Mouse (Mus musculus): ENCODE data around the gene Proser3. TPM values are rescaled to one million over a fixed set of nuclear protein-coding genes. Genes with fewer than 3 reads are reported as not detected.
A peak's percentile ranks its signal among the peaks of the same experiment; 100 is the strongest.

Gene Proser3
- 8.2 and 8.5 TPM in 2 replicates for polyA plus RNA-seq (2015; fragmentation: Nextera tagmentation; extraction: Ambion mirVana)

DNA sequence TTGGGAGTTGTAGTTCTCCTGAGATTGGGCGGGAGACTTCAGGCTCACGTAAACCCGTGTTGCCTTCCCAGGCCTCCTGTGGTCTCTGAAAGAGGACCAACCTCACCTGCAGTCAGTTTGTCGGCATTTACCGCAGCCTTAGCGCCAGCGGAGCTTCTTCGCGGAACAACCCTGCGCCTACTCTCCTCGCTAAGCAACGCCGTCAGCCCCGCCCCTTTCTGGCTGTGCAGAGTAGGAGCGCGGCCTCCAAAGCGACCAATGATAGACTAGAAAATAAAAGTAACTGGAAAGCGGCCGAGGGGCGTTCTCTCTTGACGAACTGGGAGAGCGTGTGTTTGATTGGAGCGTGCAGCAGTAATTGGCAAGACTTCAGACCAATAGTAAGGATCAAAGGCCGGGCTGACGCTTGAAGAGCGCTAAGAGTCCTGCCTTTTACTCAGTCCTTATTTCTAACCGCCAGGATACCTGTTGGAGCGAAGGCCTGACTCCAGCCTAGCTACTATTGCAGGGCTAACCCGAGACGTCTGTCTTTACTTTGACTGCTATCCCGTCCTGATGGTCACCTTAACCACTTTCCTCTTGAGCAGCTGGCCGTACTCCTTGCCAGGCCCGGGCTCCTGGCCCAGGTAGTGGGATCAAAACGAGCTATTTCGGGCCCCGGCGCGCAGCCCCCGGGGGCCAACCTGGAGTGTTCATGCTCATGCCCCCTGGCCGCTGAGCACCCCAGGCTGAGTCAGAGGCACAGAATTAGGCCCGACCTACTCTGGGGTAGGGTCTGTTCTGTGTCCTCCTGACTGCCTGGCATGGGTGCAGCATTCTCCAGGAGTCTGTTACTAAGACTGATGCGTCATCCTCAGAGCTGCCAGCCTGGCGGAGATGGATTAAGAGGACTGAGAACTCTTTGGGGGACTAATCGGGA, at the start of gene Proser3, which contains the start of gene Hspb6:
Gene Proser3, minus strand, starts transcription at position 198 of the 919 bp plus-strand sequence.
Gene Hspb6, plus strand, starts transcription at position 77 of the 919 bp plus-strand sequence.
- peak within 1 kb of the TSS; percentile 88 for H3K4me2 ChIP-seq (ENCODE audit: low read length)
- peak; percentile 96 for ATAC-seq
- WGBS, result under 1% methylated on average over 44 of the region's 44 CpGs
- no peaks in the 10 kb centered on the region for H3K27me3 ChIP-seq (ENCODE audit: control insufficient read depth, insufficient read depth, low read depth, low read length)
- peak within 1 kb of the TSS; percentile 54 for H3K4me3 ChIP-seq (ENCODE audit: low read depth, low read length)
- peak within 1 kb of the TSS; percentile 65 for H3K9ac ChIP-seq (ENCODE audit: low read depth, low read length)
- peaks cover 19% of the 10 kb centered on the region for H3K36me3 ChIP-seq (ENCODE audit: control insufficient read depth, insufficient read depth, low read length)
- peaks cover 11% of the 10 kb centered on the region for H3K4me1 ChIP-seq (ENCODE audit: control insufficient read depth, insufficient read depth, low read length)
- H3K27ac ChIP-seq (ENCODE audit: low read length), result peak within 1 kb of the TSS; percentile 93
- H3K9me3 ChIP-seq (replicated peaks; ENCODE audit: control insufficient read depth, low read length, poor library complexity, severe bottlenecking), result no peaks in the 10 kb centered on the region

DNA sequence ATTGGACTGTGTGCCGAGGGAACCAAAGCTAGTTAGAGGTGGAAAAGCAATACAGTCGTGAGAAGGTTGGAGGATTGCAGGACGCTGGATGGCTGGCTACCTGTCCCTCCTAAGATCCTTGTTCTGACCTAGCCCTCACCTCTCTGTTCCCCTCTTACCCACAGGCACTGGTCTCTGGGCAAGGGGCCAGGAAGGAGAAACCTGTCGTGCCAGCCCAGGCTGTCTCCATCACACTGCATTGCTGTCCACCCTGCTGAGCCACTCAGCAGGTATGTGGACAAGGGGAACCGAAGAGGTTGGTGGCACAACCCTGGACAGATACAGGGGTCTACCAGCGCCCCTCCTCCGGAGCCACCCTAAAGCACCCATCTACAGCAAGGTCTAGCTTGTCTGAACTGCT, 48.6 kb upstream of the Proser3 start:
- H3K36me3 ChIP-seq (ENCODE audit: control insufficient read depth, insufficient read depth, low read length), result no peaks in the 10 kb centered on the region
- no peak overlapping the region for H3K4me3 ChIP-seq (ENCODE audit: low read depth, low read length)
- no peaks in the 10 kb centered on the region for H3K27me3 ChIP-seq (ENCODE audit: control insufficient read depth, insufficient read depth, low read depth, low read length)
- no peak; the same call in 1 of the 2 replicates for ATAC-seq
- H3K4me2 ChIP-seq (ENCODE audit: low read length), result no peak overlapping the region; the same call in 1 of the 2 replicates
- H3K4me1 ChIP-seq (ENCODE audit: control insufficient read depth, insufficient read depth, low read length), result peaks cover 4% of the 10 kb centered on the region; the same call in 1 of the 2 replicates
- 76% methylated on average over 7 of the region's 7 CpGs for WGBS
- H3K9me3 ChIP-seq (replicated peaks; ENCODE audit: control insufficient read depth, low read length, poor library complexity, severe bottlenecking), result no peaks in the 10 kb centered on the region
- H3K27ac ChIP-seq (ENCODE audit: low read length), result no peak overlapping the region
- no peak overlapping the region for H3K9ac ChIP-seq (ENCODE audit: low read depth, low read length)

DNA sequence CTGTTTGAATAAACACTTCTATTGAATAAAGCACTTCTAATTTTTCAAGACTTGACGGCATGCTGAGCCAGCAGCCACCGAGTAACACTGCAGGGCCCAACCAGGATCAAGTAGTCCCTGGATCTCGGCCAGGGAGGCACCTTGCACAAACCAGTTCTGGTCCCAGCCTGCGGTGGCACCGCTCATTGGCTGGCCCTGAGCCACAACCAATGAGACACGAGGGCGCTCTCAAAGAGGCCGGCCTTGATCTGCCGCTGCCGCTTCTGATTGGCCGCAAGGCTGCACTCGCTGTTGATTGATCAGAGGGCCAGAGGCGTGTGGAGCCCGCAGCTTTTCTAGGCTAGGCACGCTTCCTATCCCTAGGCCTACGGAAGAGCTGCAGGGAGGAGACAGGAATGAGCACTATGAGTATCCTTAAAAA, 47.8 kb upstream of the Proser3 start:
- ATAC-seq, result peak; percentile 98
- Histone ChIP-seq H3K4me3 (ENCODE audit: low read depth, low read length) (no peak overlapping the region), H3K36me3 (ENCODE audit: control insufficient read depth, insufficient read depth, low read length) (no peaks in the 10 kb centered on the region), H3K9ac (ENCODE audit: low read depth, low read length) (no peak overlapping the region), H3K9me3 (replicated peaks; ENCODE audit: control insufficient read depth, low read length, poor library complexity, severe bottlenecking) (no peaks in the 10 kb centered on the region), H3K4me1 (ENCODE audit: control insufficient read depth, insufficient read depth, low read length) (peaks cover 4% of the 10 kb centered on the region; the same call in 1 of the 2 replicates), H3K27ac (ENCODE audit: low read length) (no peak overlapping the region), H3K4me2 (ENCODE audit: low read length) (peak overlapping the region; percentile 32), H3K27me3 (ENCODE audit: control insufficient read depth, insufficient read depth, low read depth, low read length) (no peaks in the 10 kb centered on the region)
- under 1% methylated on average over 16 of the region's 16 CpGs for WGBS

DNA sequence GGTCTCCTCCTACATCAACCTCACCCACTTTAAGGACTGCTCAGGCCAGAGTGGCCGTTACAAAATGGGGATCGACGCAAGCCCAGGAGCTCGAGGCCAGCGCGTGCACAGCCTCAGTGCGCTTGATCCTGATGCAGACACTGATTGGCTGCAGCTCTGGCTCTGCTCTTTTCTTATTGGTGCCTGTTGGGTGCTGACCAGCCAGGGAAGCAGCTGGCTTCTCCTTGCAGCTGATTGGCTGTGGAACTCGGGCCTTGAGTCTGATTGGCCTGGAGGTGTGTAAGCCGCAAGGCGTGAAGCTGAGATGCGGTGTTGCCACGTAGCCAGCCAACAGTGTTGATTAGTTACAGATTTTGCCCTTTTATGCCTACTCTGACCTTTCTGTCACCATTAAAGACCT, 46.7 kb upstream of the Proser3 start, which contains the start of gene Zbtb32:
Gene Zbtb32, minus strand, starts transcription at position 124 of the 400 bp plus-strand sequence.
- Histone ChIP-seq H3K9me3 (replicated peaks; ENCODE audit: control insufficient read depth, low read length, poor library complexity, severe bottlenecking) (no peaks in the 10 kb centered on the region), H3K4me2 (ENCODE audit: low read length) (peak within 1 kb of the TSS; percentile 32), H3K4me3 (ENCODE audit: low read depth, low read length) (no peak within 1 kb of the TSS), H3K27ac (ENCODE audit: low read length) (no peak within 1 kb of the TSS), H3K36me3 (ENCODE audit: control insufficient read depth, insufficient read depth, low read length) (no peaks in the 10 kb centered on the region), H3K4me1 (ENCODE audit: control insufficient read depth, insufficient read depth, low read length) (peaks cover 4% of the 10 kb centered on the region; the same call in 1 of the 2 replicates), H3K9ac (ENCODE audit: low read depth, low read length) (no peak within 1 kb of the TSS), H3K27me3 (ENCODE audit: control insufficient read depth, insufficient read depth, low read depth, low read length) (no peaks in the 10 kb centered on the region)
- 95% methylated on average over 12 of the region's 12 CpGs for WGBS
- no peak for ATAC-seq

DNA sequence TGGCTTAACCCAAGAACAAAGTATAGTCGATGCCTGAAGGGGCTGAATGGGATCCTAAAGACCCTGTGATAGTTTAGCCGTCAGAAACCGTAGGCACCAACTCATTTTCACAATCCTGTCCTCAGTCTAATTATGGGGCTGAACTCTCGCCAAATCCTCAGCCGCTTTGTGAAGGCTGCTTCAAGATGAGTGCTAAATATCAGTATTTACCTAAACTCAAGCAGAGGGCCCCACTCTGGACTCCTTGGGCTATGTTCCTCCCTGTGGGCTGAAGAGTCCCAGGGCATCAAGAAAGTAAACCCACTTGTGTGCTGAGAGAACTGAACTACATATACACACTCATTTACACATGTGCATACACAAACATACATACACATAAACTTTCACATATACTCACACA, 44.7 kb upstream of the Proser3 start:
- Histone ChIP-seq H3K9ac (ENCODE audit: low read depth, low read length) (no peak overlapping the region), H3K27me3 (ENCODE audit: control insufficient read depth, insufficient read depth, low read depth, low read length) (no peaks in the 10 kb centered on the region), H3K36me3 (ENCODE audit: control insufficient read depth, insufficient read depth, low read length) (no peaks in the 10 kb centered on the region), H3K4me2 (ENCODE audit: low read length) (no peak overlapping the region), H3K27ac (ENCODE audit: low read length) (no peak overlapping the region), H3K4me1 (ENCODE audit: control insufficient read depth, insufficient read depth, low read length) (peaks cover 4% of the 10 kb centered on the region; the same call in 1 of the 2 replicates), H3K9me3 (replicated peaks; ENCODE audit: control insufficient read depth, low read length, poor library complexity, severe bottlenecking) (no peaks in the 10 kb centered on the region), H3K4me3 (ENCODE audit: low read depth, low read length) (no peak overlapping the region)
- ATAC-seq, result no peak
- 69% methylated on average over 5 of the region's 5 CpGs for WGBS

DNA sequence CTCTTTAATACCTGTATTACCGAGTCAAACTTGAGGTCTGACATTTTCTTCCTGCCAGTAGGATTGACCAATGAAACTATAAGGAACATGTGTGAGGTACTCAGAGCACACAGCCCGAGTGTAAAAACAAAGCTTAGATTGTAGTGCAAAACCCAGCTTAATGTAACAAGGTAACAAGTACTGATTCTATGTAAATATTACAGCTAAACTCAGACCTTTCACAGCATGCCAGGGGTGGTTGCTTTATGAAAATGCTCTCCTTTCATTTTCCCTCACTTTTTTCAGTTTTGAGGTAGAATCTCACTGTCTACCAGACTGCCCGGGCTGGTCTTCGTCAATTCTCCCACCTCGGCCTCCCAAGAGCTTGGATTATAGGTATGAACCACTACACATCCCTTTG, 44.0 kb upstream of the Proser3 start:
- H3K36me3 ChIP-seq (ENCODE audit: control insufficient read depth, insufficient read depth, low read length), result no peaks in the 10 kb centered on the region
- ATAC-seq, result no peak
- no peak overlapping the region for H3K27ac ChIP-seq (ENCODE audit: low read length)
- no peak overlapping the region for H3K4me2 ChIP-seq (ENCODE audit: low read length)
- no peak overlapping the region for H3K4me3 ChIP-seq (ENCODE audit: low read depth, low read length)
- 86% methylated on average over 5 of the region's 5 CpGs for WGBS
- H3K27me3 ChIP-seq (ENCODE audit: control insufficient read depth, insufficient read depth, low read depth, low read length), result no peaks in the 10 kb centered on the region
- peaks cover 4% of the 10 kb centered on the region; the same call in 1 of the 2 replicates for H3K4me1 ChIP-seq (ENCODE audit: control insufficient read depth, insufficient read depth, low read length)
- no peaks in the 10 kb centered on the region for H3K9me3 ChIP-seq (replicated peaks; ENCODE audit: control insufficient read depth, low read length, poor library complexity, severe bottlenecking)
- no peak overlapping the region for H3K9ac ChIP-seq (ENCODE audit: low read depth, low read length)

DNA sequence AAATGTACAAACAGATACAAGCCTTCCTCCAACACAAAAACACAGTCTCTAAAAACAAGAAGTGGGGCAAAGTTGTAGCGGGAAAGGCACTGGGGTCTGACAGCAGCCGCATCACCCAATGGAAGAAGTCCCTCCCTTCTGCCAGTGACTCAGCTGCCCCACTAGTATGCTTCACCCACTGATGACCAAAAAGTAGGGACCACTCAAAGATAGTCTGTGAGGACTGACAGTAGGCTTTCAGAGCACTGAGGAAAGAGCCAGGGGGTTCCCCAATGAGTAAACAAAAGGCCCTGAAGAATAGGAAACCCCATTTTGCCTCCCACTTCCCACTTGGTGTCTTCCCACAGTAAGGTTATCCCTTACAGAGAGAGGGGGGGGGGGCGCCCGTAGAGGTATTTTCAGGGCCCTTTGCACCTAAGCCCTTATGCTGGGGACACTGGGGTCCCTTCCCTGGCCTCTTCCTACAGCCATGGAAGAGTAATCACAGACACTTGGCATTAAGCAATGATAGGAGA, 42.5 kb upstream of the Proser3 start:
- no peak for ATAC-seq
- Histone ChIP-seq H3K9ac (ENCODE audit: low read depth, low read length) (no peak overlapping the region), H3K36me3 (ENCODE audit: control insufficient read depth, insufficient read depth, low read length) (no peaks in the 10 kb centered on the region), H3K4me2 (ENCODE audit: low read length) (no peak overlapping the region), H3K9me3 (replicated peaks; ENCODE audit: control insufficient read depth, low read length, poor library complexity, severe bottlenecking) (no peaks in the 10 kb centered on the region), H3K4me3 (ENCODE audit: low read depth, low read length) (no peak overlapping the region), H3K27me3 (ENCODE audit: control insufficient read depth, insufficient read depth, low read depth, low read length) (no peaks in the 10 kb centered on the region), H3K27ac (ENCODE audit: low read length) (no peak overlapping the region), H3K4me1 (ENCODE audit: control insufficient read depth, insufficient read depth, low read length) (peaks cover 6% of the 10 kb centered on the region)
- 59% methylated on average over 4 of the region's 4 CpGs for WGBS

DNA sequence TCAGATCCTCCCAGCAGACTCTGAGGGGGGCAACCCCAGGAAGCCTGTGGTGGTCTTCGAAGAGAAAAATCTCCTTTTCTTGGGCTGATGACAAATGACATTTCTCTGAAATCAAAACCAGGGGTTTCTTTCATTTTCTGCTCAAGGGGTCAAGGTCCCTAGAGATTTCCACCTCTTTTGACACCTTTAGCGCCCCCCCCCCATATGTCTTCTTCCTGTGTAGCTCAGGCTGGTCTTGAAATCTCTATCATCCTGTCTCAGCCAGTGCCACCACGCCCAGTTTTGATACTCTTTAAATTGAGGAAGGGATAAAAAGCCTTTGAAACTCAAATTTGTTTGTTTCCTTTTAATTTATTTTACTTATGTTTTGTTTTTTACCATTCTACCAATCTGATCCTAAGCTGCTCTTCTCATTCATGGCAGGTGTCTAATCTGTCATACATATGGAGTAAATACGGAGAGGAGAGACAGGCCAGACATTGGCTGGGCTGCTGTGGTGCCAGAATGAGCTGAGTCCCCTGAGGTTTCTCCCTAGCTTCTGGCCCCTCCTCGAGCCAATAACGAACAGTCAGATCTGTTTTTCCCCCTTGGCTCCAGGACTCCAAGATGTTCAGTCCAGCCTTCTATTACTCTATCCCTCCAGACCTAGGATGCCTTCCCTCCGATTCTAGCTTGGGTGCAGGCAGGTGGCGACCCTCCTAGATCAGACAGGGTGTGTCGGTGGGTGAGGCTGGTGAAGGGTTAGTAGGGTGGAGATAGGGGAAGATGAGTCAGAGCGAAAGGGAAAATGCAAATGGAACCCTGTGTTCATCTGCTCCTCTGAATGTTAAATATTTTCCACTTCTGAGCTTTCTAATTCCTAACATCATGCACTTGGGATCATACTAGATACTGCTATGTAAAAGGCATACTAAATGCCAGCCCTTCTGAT, 41.7 kb upstream of the Proser3 start:
- no peak overlapping the region for H3K4me2 ChIP-seq (ENCODE audit: low read length)
- H3K27ac ChIP-seq (ENCODE audit: low read length), result no peak overlapping the region
- H3K36me3 ChIP-seq (ENCODE audit: control insufficient read depth, insufficient read depth, low read length), result no peaks in the 10 kb centered on the region
- no peak overlapping the region for H3K4me3 ChIP-seq (ENCODE audit: low read depth, low read length)
- ATAC-seq, result no peak
- no peaks in the 10 kb centered on the region for H3K9me3 ChIP-seq (replicated peaks; ENCODE audit: control insufficient read depth, low read length, poor library complexity, severe bottlenecking)
- H3K27me3 ChIP-seq (ENCODE audit: control insufficient read depth, insufficient read depth, low read depth, low read length), result no peaks in the 10 kb centered on the region
- H3K9ac ChIP-seq (ENCODE audit: low read depth, low read length), result no peak overlapping the region
- peaks cover 5% of the 10 kb centered on the region for H3K4me1 ChIP-seq (ENCODE audit: control insufficient read depth, insufficient read depth, low read length)
- 65% methylated on average over 10 of the region's 10 CpGs for WGBS

All from midbrain, embryonic 16.5 days (tissue).